Mouse (Mus musculus): ENCODE data around the gene Clec18a. TPM values are rescaled to one million over a fixed set of nuclear protein-coding genes. Genes with fewer than 3 reads are reported as not detected.

Gene Clec18a
- total RNA-seq, 2 experiments from 2014 or later = not detected

Other genes with a start within 250 kb of the Clec18a start
- gene Cog4, start 245.8 kb downstream of the Clec18a start, total RNA-seq (2015) = 13.6 and 17.4 TPM in 2 replicates
- gene Cog4, start 245.8 kb downstream of the Clec18a start, total RNA-seq (2017) = 31.8 and 35.4 TPM in 2 replicates
- 58.4 and 63.2 TPM in 2 replicates for gene Sf3b3, start 245.6 kb downstream of the Clec18a start, total RNA-seq (2015)
- gene Sf3b3, start 245.6 kb downstream of the Clec18a start, total RNA-seq (2017) = 74.7 and 87.7 TPM in 2 replicates
- 1.5 and 3.4 TPM in 2 replicates for gene Fuk, start 189.9 kb downstream of the Clec18a start, total RNA-seq (2015)
- gene Fuk, start 189.9 kb downstream of the Clec18a start, total RNA-seq (2017) = 3.7 TPM in 2 replicates
- gene St3gal2, start 172.5 kb downstream of the Clec18a start, total RNA-seq (2015) = 23.1 and 25.0 TPM in 2 replicates
- 15.2 and 17.0 TPM in 2 replicates for gene St3gal2, start 172.5 kb downstream of the Clec18a start, total RNA-seq (2017)
- 41.4 and 44.5 TPM in 2 replicates for gene Ddx19a, start 94.6 kb downstream of the Clec18a start, total RNA-seq (2015)
- gene Ddx19a, start 94.6 kb downstream of the Clec18a start, total RNA-seq (2017) = 22.4 and 32.5 TPM in 2 replicates
- 4.3 and 5.5 TPM in 2 replicates for gene Ddx19b, start 60.7 kb downstream of the Clec18a start, total RNA-seq (2015)
- gene Ddx19b, start 60.7 kb downstream of the Clec18a start, total RNA-seq (2017) = 8.6 and 10.5 TPM in 2 replicates
- gene Aars, start 59.3 kb downstream of the Clec18a start, total RNA-seq (2015) = 8.4 and 10.3 TPM in 2 replicates
- gene Aars, start 59.3 kb downstream of the Clec18a start, total RNA-seq (2017) = 26.0 and 29.3 TPM in 2 replicates
- gene Exosc6, start 36.1 kb downstream of the Clec18a start, total RNA-seq (2015) = 7.4 and 13.8 TPM in 2 replicates
- 11.3 and 13.4 TPM in 2 replicates for gene Exosc6, start 36.1 kb downstream of the Clec18a start, total RNA-seq (2017)
- gene Pdpr, start 2.2 kb upstream of the Clec18a start, total RNA-seq (2015) = 8.1 and 9.6 TPM in 2 replicates
- gene Pdpr, start 2.2 kb upstream of the Clec18a start, total RNA-seq (2017) = 14.9 and 18.5 TPM in 2 replicates
- gene Glg1, start 166.8 kb upstream of the Clec18a start, total RNA-seq (2015) = 52.3 and 56.4 TPM in 2 replicates
- gene Glg1, start 166.8 kb upstream of the Clec18a start, total RNA-seq (2017) = 55.9 and 56.6 TPM in 2 replicates
- 52.6 and 58.1 TPM in 2 replicates for gene Rfwd3, start 207.8 kb upstream of the Clec18a start, total RNA-seq (2015)
- gene Rfwd3, start 207.8 kb upstream of the Clec18a start, total RNA-seq (2017) = 74.0 and 75.1 TPM in 2 replicates
- gene Mlkl, start 245.8 kb upstream of the Clec18a start, total RNA-seq (2015) = 76.7 and 81.9 TPM in 2 replicates
- 71.7 and 77.0 TPM in 2 replicates for gene Mlkl, start 245.8 kb upstream of the Clec18a start, total RNA-seq (2017)

Data from megakaryocyte, adult 5-6 weeks (primary cell).